Mouse (Mus musculus): ENCODE data around the gene Gpx1.

DNA sequence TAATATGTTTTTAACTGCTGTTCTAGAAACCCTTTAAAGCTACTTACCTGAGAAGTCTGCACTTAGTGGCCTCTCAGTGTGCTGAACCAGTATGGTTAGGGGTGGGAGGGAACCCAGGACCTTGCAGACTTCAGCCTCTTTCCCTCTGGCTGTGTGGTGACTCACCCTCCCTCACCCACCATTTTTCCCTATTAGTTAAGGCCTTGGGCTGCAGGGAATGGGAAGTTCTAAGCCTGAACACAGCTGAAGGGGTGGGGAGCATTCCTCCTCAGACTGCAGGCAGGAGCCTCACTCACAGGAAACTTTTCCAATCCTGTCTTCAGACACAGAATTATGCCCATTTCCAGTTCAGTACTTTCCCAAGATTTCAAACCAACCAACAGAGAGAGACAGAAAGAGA lies 3.1 kb downstream of the Gpx1 start:
- TF ChIP-seq HCFC1 (IDR thresholded peaks at IDR 0.05; ENCODE audit: borderline replicate concordance, insufficient read depth, low read length) (no peak), ZNF384 (IDR thresholded peaks at IDR 0.05; ENCODE audit: low read depth, low read length) (no peak), ZC3H11A (IDR thresholded peaks at IDR 0.05; ENCODE audit: borderline replicate concordance, low read depth, low read length) (no peak), CHD2 (IDR thresholded peaks at IDR 0.05; ENCODE audit: low read depth, low read length) (no peak)

Measured in ES-E14 (cell line).